Mouse (Mus musculus): ENCODE measurements at regions not wholly inside any gene's neighbourhood (a gene's known extent, or its start where the extent isn't known, plus 50 kb on each side); places are given as distances from the start of the nearest gene placed in this dataset.

DNA sequence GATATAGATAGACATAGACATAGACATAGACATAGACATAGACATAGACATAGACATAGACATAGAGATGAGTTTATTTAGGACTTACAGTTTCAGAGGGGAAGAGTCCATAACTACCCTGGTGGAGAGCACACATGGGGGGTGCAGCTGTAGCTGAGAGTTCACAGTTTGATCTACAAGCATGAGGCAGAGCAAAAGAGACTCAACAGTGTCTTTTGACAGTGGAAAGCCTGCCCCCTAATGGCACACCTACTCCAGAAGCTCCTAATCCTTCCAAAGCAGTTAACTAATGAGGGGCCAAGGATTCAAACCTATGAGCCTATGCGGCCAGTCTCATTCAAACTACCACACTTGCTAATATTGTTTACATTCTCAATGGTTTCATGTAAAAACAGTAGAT is 487.2 kb upstream of the Pkn2 start:
- Histone ChIP-seq H3K27me3 (replicated peaks) (no peaks in the 10 kb centered on the region), H3K36me3 (no peaks in the 10 kb centered on the region), H3K4me2 (no peak overlapping the region), H3K9ac (no peak overlapping the region), H3K4me3 (no peak overlapping the region), H3K4me1 (no peaks in the 10 kb centered on the region), H3K27ac (no peak overlapping the region), H3K9me3 (replicated peaks) (no peaks in the 10 kb centered on the region)
- 78% methylated on average over 1 of the region's 1 CpGs for WGBS (ENCODE audit: insufficient replicate concordance)
- no peak for ATAC-seq

DNA sequence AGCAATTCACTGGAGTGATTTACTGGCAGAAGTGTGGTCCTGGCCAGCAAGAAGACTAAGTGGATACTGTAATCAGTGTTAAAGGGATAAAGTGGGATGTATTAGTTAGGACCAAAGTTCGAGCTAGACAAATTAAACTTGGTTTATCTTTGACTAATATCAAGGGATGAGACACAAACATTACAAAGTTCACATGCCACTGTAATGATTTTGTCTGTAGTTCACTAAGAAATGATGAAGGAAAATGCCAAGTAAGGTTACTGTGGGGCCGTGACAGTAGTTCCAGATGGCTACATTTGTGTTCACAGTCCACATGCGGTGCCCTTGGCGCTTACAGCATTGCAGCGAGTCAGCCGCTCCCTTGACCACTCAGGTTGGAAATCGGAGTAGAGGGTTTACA is 458.2 kb upstream of the Pkn2 start:
- no peak for ATAC-seq
- WGBS (ENCODE audit: insufficient replicate concordance): 67% methylated on average over 7 of the region's 7 CpGs
- Histone ChIP-seq H3K4me2 (no peak overlapping the region), H3K27me3 (replicated peaks) (no peaks in the 10 kb centered on the region), H3K9me3 (replicated peaks) (no peaks in the 10 kb centered on the region), H3K4me1 (no peaks in the 10 kb centered on the region), H3K9ac (no peak overlapping the region), H3K36me3 (no peaks in the 10 kb centered on the region), H3K4me3 (no peak overlapping the region), H3K27ac (no peak overlapping the region)

DNA sequence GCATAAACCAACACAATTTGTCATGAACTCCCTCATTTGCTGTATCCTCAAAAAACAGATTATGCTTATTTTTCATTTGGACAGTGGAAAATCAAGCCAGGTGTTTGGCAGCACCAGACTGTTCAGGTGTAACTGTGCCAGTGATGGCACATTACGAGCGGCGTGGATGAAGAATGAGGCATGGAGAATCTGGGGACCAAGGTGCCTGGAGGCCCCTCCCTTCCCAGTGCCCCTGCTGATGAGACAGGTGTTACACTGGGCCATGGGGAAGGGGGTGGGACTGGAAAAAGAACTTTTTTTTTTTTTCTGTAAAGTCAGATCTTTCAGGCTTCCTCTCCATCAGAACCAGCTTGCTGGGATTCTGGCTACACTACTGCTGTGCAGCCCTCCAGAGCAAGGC is 451.5 kb upstream of the Pkn2 start:
- no peak for ATAC-seq
- H3K27me3 ChIP-seq (replicated peaks): no peaks in the 10 kb centered on the region
- no peak overlapping the region for H3K27ac ChIP-seq
- H3K4me3 ChIP-seq: no peak overlapping the region
- no peaks in the 10 kb centered on the region for H3K9me3 ChIP-seq (replicated peaks)
- 72% methylated on average over 3 of the region's 3 CpGs for WGBS (ENCODE audit: insufficient replicate concordance)
- H3K9ac ChIP-seq: no peak overlapping the region
- H3K4me2 ChIP-seq: no peak overlapping the region
- H3K4me1 ChIP-seq: no peaks in the 10 kb centered on the region
- no peaks in the 10 kb centered on the region for H3K36me3 ChIP-seq

DNA sequence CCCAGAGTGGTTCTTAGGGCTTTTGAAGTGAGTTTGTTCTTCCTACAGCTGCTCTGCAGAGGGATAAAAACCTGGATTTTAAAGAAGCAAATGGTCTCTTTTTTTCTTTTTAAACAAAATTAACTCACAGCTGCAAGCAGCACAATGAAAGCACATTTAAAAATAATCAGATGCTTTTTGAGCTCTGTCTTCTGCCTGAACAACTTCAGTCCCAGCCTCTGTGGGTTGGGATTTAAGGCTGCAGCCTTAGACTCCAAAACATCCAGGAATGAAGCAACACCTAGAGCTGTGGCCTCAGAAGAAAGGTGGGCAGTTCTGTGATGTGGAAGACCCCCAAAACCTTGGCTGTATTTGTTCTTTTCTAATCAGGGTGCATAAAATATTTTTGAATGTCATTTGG is 446.7 kb upstream of the Pkn2 start:
- Histone ChIP-seq H3K4me2 (no peak overlapping the region), H3K36me3 (no peaks in the 10 kb centered on the region), H3K9ac (no peak overlapping the region), H3K27ac (no peak overlapping the region), H3K27me3 (replicated peaks) (no peaks in the 10 kb centered on the region), H3K4me1 (no peaks in the 10 kb centered on the region), H3K9me3 (replicated peaks) (no peaks in the 10 kb centered on the region), H3K4me3 (no peak overlapping the region)
- ATAC-seq: no peak

DNA sequence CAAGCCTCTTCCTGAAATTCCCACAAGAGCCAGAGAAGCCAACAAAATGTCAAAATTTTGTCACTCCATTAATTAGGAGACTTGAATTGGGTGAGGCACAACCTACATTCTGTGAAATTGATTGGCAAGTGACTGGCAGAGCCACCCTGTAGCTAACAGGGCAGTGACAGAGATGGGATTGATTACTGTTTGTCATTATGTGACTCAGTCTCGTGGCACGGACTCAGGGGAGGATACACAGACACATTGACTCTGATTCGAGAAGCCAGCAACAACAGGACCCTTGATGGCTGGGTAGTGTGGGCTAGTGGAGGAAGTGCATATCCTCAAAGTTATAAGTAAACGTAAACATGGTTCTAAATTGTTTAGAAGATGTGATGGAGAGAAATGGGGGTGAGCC is 445.8 kb upstream of the Pkn2 start:
- H3K27me3 ChIP-seq (replicated peaks): no peaks in the 10 kb centered on the region
- no peak overlapping the region for H3K27ac ChIP-seq
- H3K4me3 ChIP-seq: no peak overlapping the region
- H3K9ac ChIP-seq: no peak overlapping the region
- H3K9me3 ChIP-seq (replicated peaks): no peaks in the 10 kb centered on the region
- 44% methylated on average over 4 of the region's 4 CpGs for WGBS (ENCODE audit: insufficient replicate concordance)
- no peaks in the 10 kb centered on the region for H3K4me1 ChIP-seq
- no peak overlapping the region for H3K4me2 ChIP-seq
- ATAC-seq: no peak
- H3K36me3 ChIP-seq: no peaks in the 10 kb centered on the region

DNA sequence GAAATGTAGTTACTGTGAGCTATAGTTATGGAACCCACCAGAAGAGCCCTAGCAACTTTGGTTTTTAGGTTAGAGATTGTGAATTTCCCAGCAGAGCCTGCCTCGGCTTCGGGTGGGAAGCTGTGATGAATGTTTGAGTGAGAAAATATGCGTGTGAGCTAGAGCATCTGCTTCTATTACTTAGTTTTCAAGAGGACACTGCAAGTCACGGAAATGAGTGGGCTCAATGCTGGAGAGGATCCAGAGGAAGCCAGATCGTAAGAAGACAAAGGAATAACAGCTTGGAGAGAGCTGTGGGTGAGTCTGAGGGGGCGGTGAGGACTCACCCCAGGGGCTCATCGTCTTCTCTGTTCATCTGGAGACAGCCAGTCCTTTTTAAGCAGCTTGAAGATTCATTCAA is 434.7 kb upstream of the Pkn2 start:
- Histone ChIP-seq H3K36me3 (no peaks in the 10 kb centered on the region), H3K4me3 (no peak overlapping the region), H3K9ac (no peak overlapping the region), H3K9me3 (replicated peaks) (no peaks in the 10 kb centered on the region), H3K27me3 (replicated peaks) (no peaks in the 10 kb centered on the region), H3K4me2 (no peak overlapping the region), H3K4me1 (no peaks in the 10 kb centered on the region), H3K27ac (no peak overlapping the region)
- 53% methylated on average over 7 of the region's 7 CpGs for WGBS (ENCODE audit: insufficient replicate concordance)
- no peak for ATAC-seq

DNA sequence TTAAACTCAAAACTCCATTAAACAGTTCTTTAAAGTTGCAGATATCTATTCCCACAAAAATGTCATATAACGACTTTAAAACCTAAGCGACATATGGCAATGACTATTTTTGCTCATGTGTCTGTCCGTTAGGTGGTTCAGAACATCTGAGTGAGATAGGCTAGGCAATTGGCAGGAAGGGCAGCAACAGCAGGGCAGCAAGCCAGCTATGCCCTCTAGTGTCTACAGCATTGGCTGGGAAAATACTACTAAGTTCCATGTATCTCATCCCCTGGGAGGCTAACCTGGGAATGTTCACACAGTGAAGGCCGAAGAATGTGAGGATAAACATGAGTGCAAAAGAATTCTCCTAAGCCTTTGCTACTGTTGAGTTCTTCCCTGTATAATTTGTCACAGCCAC is 410.0 kb upstream of the Pkn2 start:
- Histone ChIP-seq H3K4me3 (no peak overlapping the region), H3K36me3 (no peaks in the 10 kb centered on the region), H3K27ac (no peak overlapping the region), H3K27me3 (replicated peaks) (no peaks in the 10 kb centered on the region), H3K9ac (no peak overlapping the region), H3K4me1 (no peaks in the 10 kb centered on the region), H3K4me2 (no peak overlapping the region), H3K9me3 (replicated peaks) (no peaks in the 10 kb centered on the region)
- WGBS (ENCODE audit: insufficient replicate concordance): 69% methylated on average over 4 of the region's 4 CpGs
- ATAC-seq: no peak

DNA sequence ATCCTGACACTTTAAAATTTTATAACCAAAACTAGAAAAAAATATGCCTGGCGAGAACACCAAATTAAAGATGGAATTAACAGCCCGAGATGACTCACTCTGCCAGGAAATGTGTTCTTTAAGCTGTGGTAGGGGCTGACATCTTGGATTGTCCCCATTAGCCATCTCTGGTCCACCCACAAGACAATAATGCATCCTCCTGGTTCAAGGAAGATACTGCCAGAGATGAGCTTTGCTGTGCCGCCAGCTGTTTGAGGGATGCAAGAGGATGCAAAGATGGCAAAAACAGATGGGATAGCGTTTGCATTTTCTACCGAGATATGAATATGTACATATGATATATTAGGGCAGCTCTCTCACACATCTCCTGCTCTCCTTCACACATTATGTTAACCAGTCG is 382.3 kb upstream of the Pkn2 start:
- Histone ChIP-seq H3K9me3 (replicated peaks) (no peaks in the 10 kb centered on the region), H3K4me3 (no peak overlapping the region), H3K27me3 (replicated peaks) (no peaks in the 10 kb centered on the region), H3K9ac (no peak overlapping the region), H3K4me2 (no peak overlapping the region), H3K36me3 (no peaks in the 10 kb centered on the region), H3K27ac (no peak overlapping the region), H3K4me1 (no peaks in the 10 kb centered on the region)
- no peak for ATAC-seq
- WGBS (ENCODE audit: insufficient replicate concordance): 69% methylated on average over 6 of the region's 6 CpGs

DNA sequence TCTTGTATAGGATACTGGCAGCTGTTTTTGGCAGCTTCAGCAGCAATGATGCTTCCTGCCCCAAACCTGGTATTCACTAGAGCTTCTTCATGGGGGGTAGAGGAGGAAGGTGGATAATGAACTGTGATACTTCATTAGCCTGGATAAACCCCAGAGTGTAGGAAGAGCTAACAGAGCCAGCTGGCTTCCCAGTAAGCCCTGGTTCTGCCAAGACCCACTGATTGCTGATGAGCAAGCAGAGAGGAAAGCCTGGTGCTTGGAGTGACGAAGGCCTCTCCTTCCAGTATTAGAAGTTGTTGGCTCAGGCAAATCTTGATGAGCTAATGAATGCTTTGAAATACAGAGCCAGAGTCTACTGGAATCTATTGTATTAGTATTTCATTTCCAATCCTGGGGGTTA is 370.8 kb upstream of the Pkn2 start:
- no peak overlapping the region for H3K4me2 ChIP-seq
- H3K4me1 ChIP-seq: no peaks in the 10 kb centered on the region
- no peak overlapping the region for H3K27ac ChIP-seq
- no peaks in the 10 kb centered on the region for H3K36me3 ChIP-seq
- no peak for ATAC-seq
- no peak overlapping the region for H3K4me3 ChIP-seq
- no peaks in the 10 kb centered on the region for H3K27me3 ChIP-seq (replicated peaks)
- no peak overlapping the region for H3K9ac ChIP-seq
- H3K9me3 ChIP-seq (replicated peaks): no peaks in the 10 kb centered on the region
- 44% methylated on average over 1 of the region's 1 CpGs for WGBS (ENCODE audit: insufficient replicate concordance)

DNA sequence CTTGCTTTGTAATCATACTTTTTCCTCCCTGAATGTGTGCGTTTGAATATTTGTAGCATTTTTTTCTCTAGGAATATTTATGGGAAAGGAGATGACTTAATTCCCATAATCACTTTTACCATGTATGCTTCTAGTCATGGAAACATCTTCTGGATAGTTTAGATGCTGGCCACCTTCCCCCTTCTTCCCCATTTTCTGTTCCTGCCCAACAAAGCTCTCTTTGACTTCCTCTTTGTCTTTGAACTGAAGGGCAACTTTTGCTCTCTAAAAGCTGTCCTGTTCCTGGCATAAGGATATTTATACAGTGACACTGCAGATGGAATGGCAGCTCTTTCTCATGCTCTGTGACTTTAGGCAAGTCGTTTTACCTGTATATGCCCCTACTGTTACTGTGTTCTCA is 370.2 kb upstream of the Pkn2 start:
- no peaks in the 10 kb centered on the region for H3K36me3 ChIP-seq
- H3K4me1 ChIP-seq: no peaks in the 10 kb centered on the region
- no peak for ATAC-seq
- H3K4me3 ChIP-seq: no peak overlapping the region
- H3K9ac ChIP-seq: no peak overlapping the region
- H3K27me3 ChIP-seq (replicated peaks): no peaks in the 10 kb centered on the region
- no peaks in the 10 kb centered on the region for H3K9me3 ChIP-seq (replicated peaks)
- 50% methylated on average over 2 of the region's 2 CpGs for WGBS (ENCODE audit: insufficient replicate concordance)
- no peak overlapping the region for H3K27ac ChIP-seq
- no peak overlapping the region for H3K4me2 ChIP-seq

DNA sequence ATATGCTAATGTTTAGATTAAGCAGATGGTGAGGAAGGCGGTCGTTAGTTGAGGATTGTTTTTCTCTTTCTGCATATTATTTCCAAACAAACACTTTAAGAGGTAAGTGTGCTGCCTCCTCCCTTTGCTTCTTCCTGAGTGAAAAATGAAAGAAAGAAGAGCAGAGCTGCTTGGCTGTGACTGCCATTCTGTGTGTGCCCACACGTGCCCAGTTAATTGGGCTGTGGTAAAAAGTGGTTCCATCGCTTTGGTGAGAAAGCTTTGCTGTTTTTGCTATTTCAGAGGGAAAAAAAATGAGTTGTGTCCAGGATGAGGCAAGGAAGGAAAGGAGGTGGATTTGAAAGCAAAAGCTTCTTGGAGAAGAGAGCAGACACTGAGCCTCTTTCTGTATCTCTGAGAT is 360.9 kb upstream of the Pkn2 start:
- 59% methylated on average over 4 of the region's 4 CpGs for WGBS (ENCODE audit: insufficient replicate concordance)
- H3K4me2 ChIP-seq: no peak overlapping the region

DNA sequence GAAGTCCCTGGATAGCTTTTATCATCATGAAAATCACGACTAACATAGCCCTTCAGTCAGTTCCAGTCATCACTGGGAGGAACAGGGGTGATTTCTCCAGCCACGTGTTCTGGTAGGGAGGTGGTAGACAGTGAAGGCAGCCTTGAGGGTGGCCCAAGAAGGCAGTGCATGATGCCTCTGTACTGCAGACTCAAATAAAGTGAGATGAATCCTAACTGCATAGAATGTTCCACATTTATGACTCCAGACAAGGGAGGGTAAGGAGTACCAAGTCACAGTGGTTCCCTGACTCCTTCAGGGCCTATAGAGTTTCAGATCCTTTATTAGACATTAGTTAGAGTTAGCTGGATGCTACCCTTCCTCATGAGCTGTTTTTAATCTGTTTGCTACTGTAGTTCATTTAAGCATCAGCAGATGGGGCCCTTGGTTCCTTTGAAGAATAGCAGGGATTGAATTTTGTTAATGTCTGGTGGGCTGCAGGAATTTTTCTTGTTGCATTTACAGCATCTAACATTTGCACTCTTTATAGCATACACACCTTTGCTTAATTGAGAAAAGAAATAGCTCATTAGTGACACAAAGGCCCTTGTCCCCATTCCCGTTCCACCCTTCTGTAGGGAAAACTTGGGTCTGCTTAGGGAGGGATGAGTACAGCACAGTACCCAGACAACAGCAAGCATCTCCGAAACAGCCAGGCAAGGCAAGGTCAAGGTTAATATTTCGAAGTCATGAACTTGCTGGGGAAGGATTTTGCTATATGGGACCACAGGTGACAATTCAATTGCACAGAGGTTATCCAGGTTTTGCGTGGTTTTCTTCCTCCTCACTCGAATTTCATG is 359.0 kb upstream of the Pkn2 start:
- WGBS (ENCODE audit: insufficient replicate concordance): 44% methylated on average over 7 of the region's 7 CpGs
- Histone ChIP-seq H3K4me2 (no peak overlapping the region), H3K9me3 (replicated peaks) (no peaks in the 10 kb centered on the region), H3K4me1 (no peaks in the 10 kb centered on the region), H3K27ac (no peak overlapping the region), H3K9ac (no peak overlapping the region), H3K36me3 (no peaks in the 10 kb centered on the region), H3K4me3 (no peak overlapping the region), H3K27me3 (replicated peaks) (no peaks in the 10 kb centered on the region)
- no peak for ATAC-seq

More for the DNA sequence above, 360.9 kb upstream of the Pkn2 start:
- Histone ChIP-seq H3K9me3 (replicated peaks) (no peaks in the 10 kb centered on the region), H3K9ac (no peak overlapping the region), H3K27me3 (replicated peaks) (no peaks in the 10 kb centered on the region), H3K4me3 (no peak overlapping the region), H3K4me1 (no peaks in the 10 kb centered on the region), H3K36me3 (no peaks in the 10 kb centered on the region), H3K27ac (no peak overlapping the region)
- ATAC-seq: no peak

DNA sequence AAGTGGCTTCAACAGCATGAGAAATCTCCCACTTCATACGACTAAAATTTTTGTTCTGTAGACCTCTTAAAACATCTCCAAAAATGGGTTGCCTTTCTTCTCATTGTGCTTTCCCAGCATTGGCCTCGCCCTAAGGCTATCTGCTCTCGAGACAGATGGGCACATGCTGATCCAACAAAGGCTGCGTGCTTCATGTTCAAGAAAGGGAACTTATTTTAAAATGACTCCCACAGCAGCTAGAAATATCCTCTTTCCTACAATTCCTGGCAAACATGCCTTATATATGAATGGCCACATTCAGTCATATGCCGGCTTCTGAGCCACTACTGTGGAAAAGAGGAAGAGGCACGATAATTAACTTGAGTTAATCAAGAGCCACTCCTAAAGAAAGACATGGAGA is 356.7 kb upstream of the Pkn2 start:
- Histone ChIP-seq H3K27ac (no peak overlapping the region), H3K9ac (no peak overlapping the region), H3K4me1 (no peaks in the 10 kb centered on the region), H3K4me2 (no peak overlapping the region), H3K27me3 (replicated peaks) (no peaks in the 10 kb centered on the region), H3K9me3 (replicated peaks) (no peaks in the 10 kb centered on the region), H3K4me3 (no peak overlapping the region), H3K36me3 (no peaks in the 10 kb centered on the region)
- 61% methylated on average over 6 of the region's 6 CpGs for WGBS (ENCODE audit: insufficient replicate concordance)
- ATAC-seq: no peak
